Mouse (Mus musculus) gastrocnemius, postnatal 4 days (tissue): ENCODE data around the gene Fli1. TPM values are rescaled to one million over a fixed set of nuclear protein-coding genes. Genes with fewer than 3 reads are reported as not detected.

Source experiments
- total RNA-seq, 2 experiments: library from RNA; stranded (reverse); gene quantifications; 2 replicates each; pipeline ENCODE4 v1.2.3; 2021

The Fli1 gene
- total RNA-seq, 2 experiments from 2014 or later, result 22.3 to 27.9 TPM

Other genes with a start within 250 kb of the Fli1 start
- gene Kcnj5, start 198.5 kb downstream of the Fli1 start, total RNA-seq, result not detected
- not detected for gene Kcnj1, start 170.4 kb downstream of the Fli1 start, total RNA-seq
- gene Ets1, start 93.4 kb upstream of the Fli1 start, total RNA-seq, result 10 to 100 TPM; 55.1 to 59.1 TPM